Mouse (Mus musculus) neural tube, embryonic 14.5 days (tissue): ENCODE results near the gene Olr1. TPM values are rescaled to one million over a fixed set of nuclear protein-coding genes. Genes with fewer than 3 reads are reported as not detected.

ENCODE experiments used
- ATAC-seq: fragments of 200-750 bp; cut with Nextera tagmentation; 2 replicates; pipeline ENCODE4 v1.8.0; 2017; ENCODE audit warnings: low read depth, mild to moderate bottlenecking, moderate TSS enrichment, moderate library complexity
- H3K27ac ChIP-seq: fragments of 300-500 bp; sonication (generic); 2 replicates; pipeline ENCODE4 v1.5.1; 2014; ENCODE audit warnings: low read depth, mild to moderate bottlenecking, control low read depth, low read length, moderate library complexity, mixed read lengths
- H3K27me3 ChIP-seq: fragments of 300-500 bp; sonication (generic); 2 replicates; pipeline ENCODE4 v1.6.1; 2014; ENCODE audit warnings: low read length; ENCODE audit not compliant: control insufficient read depth, insufficient read depth
- H3K36me3 ChIP-seq: fragments of 300-500 bp; sonication (generic); 2 replicates; pipeline ENCODE4 v1.6.1; 2014; ENCODE audit warnings: low read length, mixed read lengths; ENCODE audit not compliant: control insufficient read depth, insufficient read depth
- H3K4me1 ChIP-seq: fragments of 300-500 bp; sonication (generic); 2 replicates; pipeline ENCODE4 v1.6.1; 2014; ENCODE audit warnings: low read length; ENCODE audit not compliant: control insufficient read depth, insufficient read depth
- H3K4me2 ChIP-seq: fragments of 300-500 bp; sonication (generic); 2 replicates; pipeline ENCODE4 v1.6.1; 2014; ENCODE audit warnings: mild to moderate bottlenecking, low read depth, low read length, control low read depth
- H3K4me3 ChIP-seq: fragments of 300-500 bp; sonication (generic); 2 replicates; pipeline ENCODE4 v1.5.1; 2014; ENCODE audit warnings: low read depth, low read length, control low read depth, mixed read lengths
- H3K9ac ChIP-seq: fragments of 300-500 bp; sonication (generic); replicated peaks from 2 replicates; pipeline ENCODE4 v1.6.1; 2014; ENCODE audit warnings: low read depth, mild to moderate bottlenecking, control low read depth, low read length, mixed read lengths
- H3K9me3 ChIP-seq: fragments of 300-500 bp; sonication (generic); 2 replicates; pipeline ENCODE4 v1.6.1; 2016; ENCODE audit warnings: low read length; ENCODE audit not compliant: control insufficient read depth
- WGBS: fragments of 180-500 bp; shearing (Covaris S2); extraction: QIAGEN DNeasy Blood & Tissue Kit; methylation state at CpG from one replicate; pipeline ENCODE4 v1.1.7; 2014; 5-methylcytosine and 5-hydroxymethylcytosine counted together
- polyA plus RNA-seq: library from polyadenylated mRNA; unstranded; fragments of >200 nt; fragmentation: Nextera tagmentation; extraction: Ambion mirVana; gene quantifications from 2 replicates; pipeline ENCODE4 v1.2.1, GENCODE M21; 2014

Olr1 gene
- polyA plus RNA-seq, 1 experiment from 2014 or later = not detected

- WGBS = 87% methylated on average over 4 of the region's 4 CpGs
Measured at GRCm38 (mm10) chr6:129494924-129495323, 12.0 kb downstream of the Olr1 start.

GRCm38 (mm10) chr6:129480089-129480958 is 26.6 kb downstream of the Olr1 start:
- Histone ChIP-seq H3K9ac (no peak overlapping the region), H3K4me3 (no peak overlapping the region), H3K36me3 (no peaks in the 10 kb centered on the region), H3K9me3 (no peaks in the 10 kb centered on the region), H3K27ac (peak overlapping the region; percentile 22; the same call in 1 of the 2 replicates), H3K27me3 (no peaks in the 10 kb centered on the region), H3K4me1 (no peaks in the 10 kb centered on the region), H3K4me2 (no peak overlapping the region)
- 55% methylated on average over 8 of the region's 8 CpGs for WGBS
- ATAC-seq = peak; percentile 68

More at GRCm38 (mm10) chr6:129494924-129495323, 12.0 kb downstream of the Olr1 start:
- Histone ChIP-seq H3K27ac (no peak overlapping the region), H3K36me3 (no peaks in the 10 kb centered on the region), H3K9me3 (no peaks in the 10 kb centered on the region), H3K4me1 (no peaks in the 10 kb centered on the region), H3K27me3 (no peaks in the 10 kb centered on the region), H3K9ac (no peak overlapping the region), H3K4me3 (no peak overlapping the region), H3K4me2 (no peak overlapping the region)
- no peak for ATAC-seq

- Histone ChIP-seq H3K9ac (no peak overlapping the region), H3K27me3 (no peaks in the 10 kb centered on the region), H3K4me1 (no peaks in the 10 kb centered on the region), H3K27ac (no peak overlapping the region), H3K4me2 (no peak overlapping the region), H3K36me3 (no peaks in the 10 kb centered on the region), H3K9me3 (no peaks in the 10 kb centered on the region), H3K4me3 (no peak overlapping the region)
- 31% methylated on average over 13 of the region's 13 CpGs for WGBS
- ATAC-seq = no peak
Measured at GRCm38 (mm10) chr6:129476404-129477126, 30.4 kb downstream of the Olr1 start.

GRCm38 (mm10) chr6:129472627-129473026 is 34.3 kb downstream of the Olr1 start:
- ATAC-seq = no peak
- Histone ChIP-seq H3K27ac (no peak overlapping the region), H3K27me3 (no peaks in the 10 kb centered on the region), H3K4me3 (no peak overlapping the region), H3K4me2 (no peak overlapping the region), H3K36me3 (no peaks in the 10 kb centered on the region), H3K4me1 (no peaks in the 10 kb centered on the region), H3K9ac (no peak overlapping the region), H3K9me3 (no peaks in the 10 kb centered on the region)
- WGBS = 81% methylated on average over 5 of the region's 5 CpGs

GRCm38 (mm10) chr6:129471386-129471785 is 35.6 kb downstream of the Olr1 start:
- H3K9ac ChIP-seq = no peak overlapping the region
- H3K4me3 ChIP-seq = no peak overlapping the region
- no peak for ATAC-seq
- 90% methylated on average over 6 of the region's 6 CpGs for WGBS
- H3K9me3 ChIP-seq = no peaks in the 10 kb centered on the region
- H3K27ac ChIP-seq = no peak overlapping the region
- no peak overlapping the region for H3K4me2 ChIP-seq
- no peaks in the 10 kb centered on the region for H3K36me3 ChIP-seq
- no peaks in the 10 kb centered on the region for H3K4me1 ChIP-seq
- H3K27me3 ChIP-seq = no peaks in the 10 kb centered on the region

- H3K36me3 ChIP-seq = no peaks in the 10 kb centered on the region
- H3K4me3 ChIP-seq = no peak within 1 kb of the TSS
- H3K4me1 ChIP-seq = no peaks in the 10 kb centered on the region
- H3K4me2 ChIP-seq = no peak within 1 kb of the TSS
- no peaks in the 10 kb centered on the region for H3K9me3 ChIP-seq
- no peaks in the 10 kb centered on the region for H3K27me3 ChIP-seq
- ATAC-seq = peak; percentile 38; the same call in 1 of the 2 replicates
- H3K9ac ChIP-seq = no peak within 1 kb of the TSS
- no peak within 1 kb of the TSS for H3K27ac ChIP-seq
- 58% methylated on average over 13 of the region's 13 CpGs for WGBS
Measured at GRCm38 (mm10) chr6:129451411-129452039, 55.4 kb downstream of the Olr1 start, which contains the start of gene Clec1a. Clec1a (minus strand) TSS chr6:129452000.

- Histone ChIP-seq H3K9me3 (no peaks in the 10 kb centered on the region), H3K4me1 (no peaks in the 10 kb centered on the region), H3K4me3 (no peak overlapping the region), H3K36me3 (no peaks in the 10 kb centered on the region), H3K27me3 (no peaks in the 10 kb centered on the region), H3K27ac (no peak overlapping the region), H3K4me2 (no peak overlapping the region), H3K9ac (no peak overlapping the region)
- 82% methylated on average over 6 of the region's 6 CpGs for WGBS
- ATAC-seq = no peak
Measured at GRCm38 (mm10) chr6:129449743-129450142, 57.2 kb downstream of the Olr1 start.

GRCm38 (mm10) chr6:129438033-129438432 is 68.9 kb downstream of the Olr1 start:
- H3K4me3 ChIP-seq = no peak overlapping the region
- no peak for ATAC-seq
- H3K27ac ChIP-seq = no peak overlapping the region
- 86% methylated on average over 2 of the region's 2 CpGs for WGBS
- H3K9ac ChIP-seq = no peak overlapping the region
- no peaks in the 10 kb centered on the region for H3K9me3 ChIP-seq
- no peaks in the 10 kb centered on the region for H3K27me3 ChIP-seq
- no peaks in the 10 kb centered on the region for H3K36me3 ChIP-seq
- H3K4me2 ChIP-seq = no peak overlapping the region
- no peaks in the 10 kb centered on the region for H3K4me1 ChIP-seq
